Mouse (Mus musculus) gastrocnemius, adult 2 months (tissue): ENCODE results near the gene Alpl. TPM values are rescaled to one million over a fixed set of nuclear protein-coding genes. Genes with fewer than 3 reads are reported as not detected.

ENCODE experiments used
- DNase-seq: peaks from one replicate; pipeline ENCODE4 v3.0.0; 2022
- H3K27ac ChIP-seq: fragments of 200-600 bp; 2 replicates; pipeline ENCODE4 v1.8.1; 2022; ENCODE audit warnings: mild to moderate bottlenecking
- H3K4me3 ChIP-seq: fragments of 200-600 bp; 2 replicates; pipeline ENCODE4 v1.8.1; 2022; ENCODE audit warnings: mild to moderate bottlenecking, moderate library complexity
- CTCF ChIP-seq: fragments of 200-600 bp; IDR thresholded peaks from 2 replicates; pipeline ENCODE4 v1.8.1; 2022; ENCODE audit warnings: antibody characterized with exemption, mild to moderate bottlenecking, moderate library complexity
- intact Hi-C: fragments of 180-260 bp; cut with DNase I; formaldehyde crosslinking; loops from one replicate; pipeline ENCODE4 v1.15.1; 2025
- long read RNA-seq, 2 experiments: library from polyadenylated mRNA; stranded (forward); transcript quantifications; one replicate each; pipeline ENCODE4 v2.0.0; 2021
- total RNA-seq, 2 experiments: library from RNA; stranded (reverse); gene quantifications; 2 replicates each; pipeline ENCODE4 v1.2.3; 2021

Gene Alpl
- 10 to 100 TPM; 10.3 to 42.2 TPM for total RNA-seq
- long read RNA-seq, experiment 1, partial matches to known transcripts, result 2 of 49 reads
- long read RNA-seq, experiment 1, other reads (novel, unspliced or antisense), result 44 of 49 reads
- long read RNA-seq, experiment 2, partial matches to known transcripts, result 0 of 13 reads
- long read RNA-seq, experiment 2, other reads (novel, unspliced or antisense), result 11 of 13 reads

DNA sequence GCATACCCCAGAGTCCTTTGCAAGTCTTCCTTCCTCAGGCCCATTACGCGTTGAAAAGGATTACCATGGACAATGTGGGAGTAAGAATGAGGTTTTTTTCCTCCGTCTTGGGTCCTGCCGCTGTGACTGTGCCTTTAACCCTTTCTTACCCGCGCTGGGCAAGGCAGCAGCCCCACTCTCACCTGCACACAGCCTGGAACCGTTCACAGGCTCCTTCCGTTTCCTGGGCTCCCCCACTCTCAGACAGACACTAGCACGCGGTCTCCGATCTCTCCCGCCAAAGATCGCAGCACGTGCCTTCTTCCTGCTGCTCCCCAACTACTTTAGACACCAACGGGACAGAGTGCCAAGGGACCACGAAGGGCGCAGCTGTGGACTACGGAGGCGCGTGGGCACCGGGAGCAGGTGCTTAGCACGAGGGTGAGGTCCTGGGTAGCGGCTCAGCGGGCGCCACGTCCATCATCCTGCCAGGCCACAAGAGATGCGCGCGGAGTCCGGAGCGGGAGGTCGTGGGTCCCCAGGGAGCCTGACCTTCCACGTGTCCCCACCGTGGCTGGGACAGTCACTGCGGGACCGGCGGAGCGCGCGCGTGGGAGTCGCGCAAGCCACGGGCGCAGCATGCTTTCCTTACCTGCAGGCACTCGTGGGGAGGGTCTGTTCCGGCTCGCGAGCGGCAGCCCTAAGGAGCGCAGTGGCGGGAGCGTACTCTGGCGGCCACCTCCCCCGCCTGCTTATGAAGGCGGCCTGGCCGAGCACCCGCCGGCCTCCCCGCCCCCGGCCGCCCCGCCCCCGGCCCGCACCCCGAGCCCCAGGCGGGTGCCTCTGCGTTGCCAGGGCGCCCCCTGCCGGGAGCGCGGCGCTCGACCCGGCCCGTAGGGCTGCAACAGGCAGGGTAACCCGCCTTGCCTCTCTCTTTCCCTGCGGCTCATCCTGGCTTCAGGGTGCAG lies at the start of gene Alpl:
TSS of gene Alpl (minus strand) at position 774 of the 947 bp plus-strand sequence.
- peak; percentile 84 for TF ChIP-seq CTCF
- DNase-seq, result peak; percentile 84
- Histone ChIP-seq H3K4me3 (peak within 1 kb of the TSS; percentile 69), H3K27ac (peak within 1 kb of the TSS; percentile 62)
- intact Hi-C loops, result loop anchor here (1.0 to 2.0 kb wide), 2 partner anchors 41 to 66 kb away; no protein-coding TSS in a partner anchor

DNA sequence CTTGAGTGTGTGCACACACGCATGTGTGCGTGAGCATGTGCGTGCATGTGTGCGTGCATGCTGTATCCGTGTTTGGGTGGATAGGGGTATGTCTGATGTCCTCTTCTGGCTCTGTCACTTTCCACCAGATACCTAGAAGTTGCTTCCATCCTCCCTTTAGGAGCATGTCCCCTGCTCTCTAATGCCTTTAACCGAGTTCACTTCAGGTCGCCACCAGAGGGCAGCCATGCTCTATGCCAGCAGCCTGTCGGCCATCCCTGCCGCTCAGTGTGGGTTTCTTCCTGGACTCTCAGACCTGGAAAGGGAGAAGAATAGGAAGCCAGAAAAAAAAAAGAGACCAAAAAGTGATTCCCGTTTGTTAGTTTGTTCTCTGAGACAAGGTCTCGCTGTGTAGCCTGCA lies 48.5 kb upstream of the Alpl start:
- peak; percentile 86 for DNase-seq
- intact Hi-C loops, result loop anchor here (1.0 to 5.0 kb wide), 2 partner anchors 109 to 263 kb away; no protein-coding TSS in a partner anchor
- Histone ChIP-seq H3K27ac (no peak overlapping the region), H3K4me3 (no peak overlapping the region)
- peak; percentile 90 for TF ChIP-seq CTCF

DNA sequence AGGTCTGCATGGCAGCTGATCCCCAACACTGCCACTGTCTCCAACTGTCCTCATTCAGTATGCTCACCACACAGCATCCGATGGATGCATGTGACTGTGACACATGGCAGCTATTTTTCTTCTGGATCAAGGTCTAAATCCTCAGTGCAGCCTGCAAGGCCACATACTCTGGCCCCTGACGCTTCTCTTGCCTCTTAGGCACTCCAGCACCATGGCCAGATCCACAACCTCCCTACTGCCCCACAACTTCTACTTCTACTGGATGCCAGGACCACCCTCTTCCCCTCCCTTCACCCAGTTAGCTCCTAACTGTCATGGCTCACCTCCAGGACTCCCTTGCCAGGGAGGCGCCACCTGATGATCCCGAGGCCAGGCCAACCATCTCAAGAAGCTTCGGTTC lies 43.3 kb upstream of the Alpl start:
- Histone ChIP-seq H3K4me3 (no peak overlapping the region), H3K27ac (no peak overlapping the region)
- intact Hi-C loops, result no loop called here
- no peak for TF ChIP-seq CTCF
- DNase-seq, result peak; percentile 35

DNA sequence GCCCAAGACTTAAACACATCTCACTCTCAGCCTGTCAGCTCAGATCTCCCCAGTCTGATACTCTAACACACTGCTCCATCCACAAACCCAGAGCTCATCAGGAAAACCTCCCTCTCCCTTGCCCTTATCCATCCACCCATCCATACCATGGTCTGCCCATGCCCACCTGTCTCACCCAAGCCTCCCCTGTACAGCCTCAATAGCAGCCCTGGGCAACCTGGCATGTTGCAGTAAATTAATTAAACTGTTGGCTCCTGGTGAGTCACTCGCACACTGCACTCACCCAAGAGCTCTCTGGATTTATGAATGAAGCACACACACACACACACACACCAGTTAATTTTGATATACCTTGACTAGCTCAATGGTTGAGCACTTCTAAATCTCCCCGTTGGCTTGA lies 42.6 kb upstream of the Alpl start:
- Histone ChIP-seq H3K4me3 (no peak overlapping the region), H3K27ac (no peak overlapping the region)
- no peak for DNase-seq
- intact Hi-C loops, result no loop called here
- no peak for TF ChIP-seq CTCF

DNA sequence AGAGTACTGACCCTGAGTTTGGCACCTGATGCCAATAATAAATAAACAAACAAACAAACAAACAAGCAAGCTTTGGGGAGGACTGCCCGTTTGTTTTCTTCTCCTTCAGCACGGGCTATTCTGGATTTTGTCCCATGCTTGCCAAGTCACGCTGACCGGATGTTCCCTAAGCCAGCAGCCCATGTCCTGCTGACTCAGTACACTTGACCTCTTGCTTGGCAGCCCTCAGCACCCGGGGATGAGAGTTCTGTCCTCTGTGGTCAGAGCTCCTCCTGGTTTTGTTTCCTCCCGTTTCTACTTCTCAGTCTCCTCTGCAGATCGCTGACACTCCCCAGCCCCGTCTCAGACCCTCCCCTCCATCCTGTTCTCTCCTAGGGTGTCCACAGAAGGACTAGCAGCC lies 41.6 kb upstream of the Alpl start:
- no peak for TF ChIP-seq CTCF
- intact Hi-C loops, result loop anchor here (2.0 kb wide), 2 partner anchors 41 to 107 kb away; partner anchors contain the start of gene Alpl
- H3K27ac ChIP-seq, result peak overlapping the region; percentile 86
- H3K4me3 ChIP-seq, result peak overlapping the region; percentile 43
- DNase-seq, result peak; percentile 87

DNA sequence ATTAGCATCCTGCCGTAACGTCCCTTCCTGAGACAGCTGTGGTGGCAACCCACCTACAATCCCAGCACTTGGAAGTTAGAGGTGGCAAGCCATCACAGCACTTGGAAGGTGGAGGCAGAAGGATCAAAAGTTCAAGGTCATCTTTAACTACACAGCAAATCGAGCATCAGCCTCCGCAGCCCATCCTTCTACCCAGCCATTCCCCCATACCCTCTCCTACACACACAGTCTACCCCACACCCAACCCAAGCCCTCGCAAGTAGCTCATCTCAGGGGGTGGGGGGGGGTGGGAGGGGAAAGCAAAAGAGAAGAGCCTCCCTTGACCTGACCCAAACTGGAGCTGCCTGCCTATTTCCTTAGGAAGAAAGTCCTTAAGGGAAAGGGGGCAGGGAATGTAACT lies 40.6 kb upstream of the Alpl start:
- intact Hi-C loops, result loop anchor here (2.0 kb wide), 2 partner anchors 40 to 106 kb away; partner anchors contain the start of gene Alpl
- Histone ChIP-seq H3K4me3 (no peak overlapping the region), H3K27ac (no peak overlapping the region)
- no peak for TF ChIP-seq CTCF
- no peak for DNase-seq

DNA sequence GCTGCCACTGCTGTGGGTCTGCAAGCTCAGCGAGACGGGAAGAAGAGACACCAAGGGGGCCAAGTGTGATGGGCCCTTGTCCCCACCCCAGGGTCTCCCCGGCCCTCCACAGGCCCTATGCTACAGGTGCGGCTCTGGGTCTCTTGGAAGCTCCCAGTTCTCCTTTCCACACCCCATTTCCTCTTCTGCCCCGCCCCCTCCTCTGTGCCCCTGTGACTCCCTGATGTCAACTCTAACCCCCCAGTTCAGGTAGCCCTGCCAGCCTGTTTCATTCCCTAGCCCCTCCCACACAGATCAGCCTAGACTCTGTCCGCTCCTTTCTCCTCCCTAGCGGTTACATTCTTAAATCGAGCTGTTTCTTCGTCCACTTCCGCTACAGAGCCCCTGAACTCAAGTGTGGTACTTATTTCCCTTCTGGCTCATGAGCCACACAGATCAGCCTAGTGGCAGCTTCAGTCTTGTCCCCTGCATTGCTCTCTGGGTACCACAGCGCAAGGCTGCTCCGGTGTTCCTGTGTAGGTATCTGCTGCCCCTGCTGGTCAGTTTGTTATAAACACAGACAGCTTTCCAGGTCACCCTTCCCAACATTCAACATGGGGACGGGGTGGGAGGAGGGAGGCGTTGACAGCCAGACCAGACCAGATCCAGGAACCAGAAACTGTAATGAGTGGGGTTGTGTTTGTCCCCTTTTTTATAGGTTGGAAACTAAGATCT lies 39.6 kb upstream of the Alpl start:
- no peak overlapping the region for H3K4me3 ChIP-seq
- H3K27ac ChIP-seq, result no peak overlapping the region
- peak; percentile 83 for DNase-seq
- TF ChIP-seq CTCF, result peak; percentile 91
- intact Hi-C loops, result loop anchor here (2.0 kb wide), 3 partner anchors 39 to 159 kb away; partner anchors contain the start of gene Alpl

DNA sequence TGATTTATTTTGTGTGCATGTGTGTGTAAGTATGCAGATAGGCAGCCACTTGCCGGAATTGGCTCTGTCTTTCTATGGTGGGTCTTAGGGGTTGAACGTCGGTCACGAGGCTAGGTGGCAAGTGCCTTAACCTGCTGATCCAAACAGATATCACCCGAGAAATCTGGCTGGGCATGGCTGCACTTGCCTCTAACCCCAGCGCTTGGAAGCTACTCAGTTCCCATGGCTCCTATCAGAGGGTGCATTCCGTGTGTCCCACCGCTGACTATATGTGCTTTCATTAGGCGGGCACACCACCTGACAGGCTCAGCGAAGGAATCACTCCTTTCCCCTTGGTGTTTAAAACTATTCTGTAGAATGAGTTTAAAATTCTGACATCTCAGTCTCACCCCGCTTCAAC lies 35.4 kb upstream of the Alpl start:
- no peak overlapping the region for H3K4me3 ChIP-seq
- intact Hi-C loops, result no loop called here
- no peak for TF ChIP-seq CTCF
- DNase-seq, result no peak
- H3K27ac ChIP-seq, result no peak overlapping the region

DNA sequence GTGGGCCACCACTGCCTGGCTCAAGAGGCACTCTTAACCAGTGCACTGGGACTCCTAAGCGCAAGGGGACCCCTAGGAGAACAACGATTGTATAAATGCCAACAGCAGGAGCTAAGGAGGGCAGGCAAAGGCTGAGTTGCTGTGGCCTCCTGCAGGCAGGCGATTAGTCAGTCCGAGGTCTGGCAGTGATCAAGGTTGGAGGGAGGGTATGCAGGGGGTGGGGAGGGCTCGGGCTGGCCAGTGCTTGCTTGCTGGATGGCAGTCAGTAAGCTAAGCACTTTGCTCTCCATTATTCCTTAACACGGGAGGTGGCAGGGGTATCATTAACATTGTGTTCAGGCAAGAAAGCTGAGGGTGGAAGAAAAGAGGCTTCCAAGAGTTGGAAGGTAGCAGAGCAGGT lies 34.2 kb upstream of the Alpl start:
- H3K4me3 ChIP-seq, result no peak overlapping the region
- H3K27ac ChIP-seq, result no peak overlapping the region
- no peak for TF ChIP-seq CTCF
- intact Hi-C loops, result no loop called here
- no peak for DNase-seq

DNA sequence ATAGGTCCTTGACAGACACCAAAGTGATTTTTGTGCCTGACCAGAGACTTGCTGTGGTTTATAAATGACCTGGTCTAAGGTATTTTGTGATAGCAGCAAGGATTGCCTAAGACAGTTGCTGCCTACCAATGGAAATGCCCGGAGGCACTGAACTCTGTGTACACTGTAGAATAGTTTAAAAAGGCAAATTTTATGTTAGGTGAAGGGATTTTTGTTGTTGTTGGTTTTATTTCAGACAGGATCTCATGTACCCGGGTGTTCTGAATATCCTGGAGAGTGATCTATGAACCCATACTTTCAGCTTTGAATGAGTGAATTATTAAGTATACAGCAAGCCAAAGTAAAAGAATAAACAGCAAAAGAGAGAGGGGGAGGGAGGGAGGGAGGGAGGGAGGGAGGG lies 28.7 kb upstream of the Alpl start:
- no peak for DNase-seq
- intact Hi-C loops, result no loop called here
- Histone ChIP-seq H3K27ac (no peak overlapping the region), H3K4me3 (no peak overlapping the region)
- no peak for TF ChIP-seq CTCF

DNA sequence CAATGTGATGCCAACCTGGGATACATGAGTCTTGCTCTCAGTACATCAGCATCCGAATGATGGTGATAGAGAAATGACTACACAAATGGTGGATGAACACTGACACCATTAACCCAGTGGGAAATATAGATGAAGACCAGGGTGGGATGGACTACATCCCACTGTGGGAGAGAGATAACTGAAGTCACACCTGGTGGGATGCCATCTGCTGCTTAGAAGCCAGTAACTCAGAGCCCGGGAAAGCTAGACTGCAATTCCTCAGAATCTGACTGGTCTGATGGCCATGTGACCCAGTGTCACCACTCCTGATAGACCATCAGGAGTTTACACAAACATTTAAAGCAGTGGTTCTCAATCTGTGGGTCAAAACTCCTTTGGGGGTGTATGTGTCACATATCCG lies 27.4 kb upstream of the Alpl start:
- DNase-seq, result no peak
- no peak for TF ChIP-seq CTCF
- H3K4me3 ChIP-seq, result no peak overlapping the region
- H3K27ac ChIP-seq, result no peak overlapping the region
- intact Hi-C loops, result no loop called here

DNA sequence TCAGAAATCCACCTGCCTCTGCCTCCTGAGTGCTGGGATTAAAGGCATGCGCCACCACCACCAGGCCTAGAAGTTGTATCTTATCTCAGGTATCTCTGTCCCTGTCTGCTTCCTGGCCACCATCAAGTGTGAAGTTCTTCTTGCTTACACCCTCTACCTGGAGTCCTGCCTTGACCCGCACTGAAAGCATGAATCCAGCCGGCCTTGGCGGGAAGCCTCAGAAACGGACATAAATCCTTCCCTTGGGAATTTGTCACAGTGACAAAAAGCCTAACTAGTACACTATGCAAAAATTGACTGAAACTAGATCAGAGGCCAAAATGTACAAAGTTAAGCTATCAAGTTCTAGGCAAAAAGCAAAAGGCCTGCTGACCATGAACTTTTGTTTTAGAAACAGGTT lies 26.4 kb upstream of the Alpl start:
- no peak overlapping the region for H3K27ac ChIP-seq

DNA sequence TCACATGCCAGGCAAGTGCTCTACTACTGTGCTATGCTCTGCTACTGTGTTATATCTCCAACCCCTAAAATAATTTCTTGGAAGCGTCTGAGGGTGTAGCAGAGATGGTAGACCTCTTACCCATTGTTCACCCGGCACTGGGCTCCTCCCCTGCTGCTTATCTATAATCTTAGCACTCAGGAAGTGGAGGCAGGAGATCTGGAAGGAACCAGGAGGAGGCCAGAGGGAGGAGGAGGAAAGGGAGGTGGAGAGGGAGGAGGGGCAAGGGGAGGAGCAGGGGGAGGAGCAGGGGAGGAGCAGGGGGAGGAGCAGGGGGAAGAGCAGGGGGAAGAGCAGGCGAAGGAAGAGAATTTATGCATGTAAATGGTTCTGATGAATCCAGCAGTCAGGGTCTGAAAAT lies 24.5 kb upstream of the Alpl start:
- Histone ChIP-seq H3K4me3 (no peak overlapping the region), H3K27ac (peak overlapping the region; percentile 38; the same call in 1 of the 2 replicates)
- intact Hi-C loops, result no loop called here
- no peak for DNase-seq
- no peak for TF ChIP-seq CTCF

More for the DNA sequence above, 26.4 kb upstream of the Alpl start:
- no peak for TF ChIP-seq CTCF
- intact Hi-C loops, result no loop called here
- DNase-seq, result peak; percentile 56
- H3K4me3 ChIP-seq, result no peak overlapping the region
